Comparison of ENCODE assay signal across 22 mouse cellular contexts in genomic region chr10:122017743-122018142, GRCm38 (mm10). TPM values are rescaled to one million over a fixed set of nuclear protein-coding genes. Genes with fewer than 3 reads are reported as not detected.
DNase-seq lines count a peak whose midpoint lies in the region; ATAC-seq lines count a peak whose summit lies in the region.
"Had no signal": no experiment of that assay in that cellular context is flagged by ENCODE, and none has a peak within 500 bp of the region (broad histone marks: within the 10 kb centered on the region; RNA-seq: fewer than 3 reads in every experiment).

No protein-coding gene starts in this region.

- ATAC-seq in intestine, embryonic 14.5 days (replicated peaks; ENCODE audit: low FRiP score, low TSS enrichment, low read depth), result peak; percentile 51
- peak; percentile 81 for ATAC-seq in intestine, embryonic 15.5 days
- peak; percentile 60 for ATAC-seq in liver, embryonic 12.5 days
- ATAC-seq in stomach, embryonic 14.5 days (ENCODE audit: insufficient number of reproducible peaks, insufficient read depth, low FRiP score, low read depth), result peak; percentile 29; the same call in 1 of the 2 replicates
- no peak for ATAC-seq in midbrain, embryonic 14.5 days (ENCODE audit: low FRiP score, low TSS enrichment)

- H3K4me2 ChIP-seq in intestine, embryonic 14.5 days (ENCODE audit: low read length), result no peak overlapping the region; the same call in 1 of the 2 replicates
- 0 out of 2 replicates have a peak overlapping the region, but pooled peaks have one; percentile 31 for H3K4me2 ChIP-seq in intestine, embryonic 15.5 days (replicated peaks)
- peak overlapping the region; percentile 28; the same call in 1 of the 2 replicates for H3K4me2 ChIP-seq in liver, embryonic 12.5 days
- H3K4me2 ChIP-seq in stomach, embryonic 14.5 days (replicated peaks; ENCODE audit: low read depth, low read length), result no peak overlapping the region
- H3K4me2 ChIP-seq in midbrain, embryonic 14.5 days (ENCODE audit: low read length), result no peak overlapping the region
- H3K4me2 ChIP-seq: forebrain, embryonic 15.5 days; hindbrain, embryonic 12.5 days had no signal

- no peak overlapping the region for H3K27ac ChIP-seq in intestine, embryonic 14.5 days (ENCODE audit: low read depth)
- H3K27ac ChIP-seq in intestine, embryonic 15.5 days, result peak overlapping the region; percentile 2; the same call in 1 of the 2 replicates
- H3K27ac ChIP-seq in liver, embryonic 12.5 days, result no peak overlapping the region
- no peak overlapping the region; the same call in 1 of the 2 replicates for H3K27ac ChIP-seq in stomach, embryonic 14.5 days (ENCODE audit: low read length)
- no peak overlapping the region for H3K27ac ChIP-seq in midbrain, embryonic 14.5 days (replicated peaks; ENCODE audit: low read depth, low read length)
- H3K27ac ChIP-seq: embryonic facial prominence, embryonic 10.5 days; forebrain, embryonic 15.5 days; hindbrain, embryonic 12.5 days; kidney, postnatal 0 days; macrophage had no signal

- H3K4me3 ChIP-seq in intestine, embryonic 14.5 days (ENCODE audit: low read depth, low read length), result no peak overlapping the region
- no peak overlapping the region for H3K4me3 ChIP-seq in intestine, embryonic 15.5 days (replicated peaks)
- no peak overlapping the region for H3K4me3 ChIP-seq in liver, embryonic 12.5 days
- no peak overlapping the region for H3K4me3 ChIP-seq in stomach, embryonic 14.5 days (ENCODE audit: low read depth, low read length)
- no peak overlapping the region for H3K4me3 ChIP-seq in midbrain, embryonic 14.5 days (replicated peaks; ENCODE audit: low read depth, low read length)
- H3K4me3 ChIP-seq: embryonic facial prominence, embryonic 10.5 days; forebrain, embryonic 15.5 days; hindbrain, embryonic 12.5 days; midbrain, embryonic 10.5 days had no signal

- no peaks in the 10 kb centered on the region for H3K36me3 ChIP-seq in intestine, embryonic 14.5 days (ENCODE audit: control insufficient read depth, insufficient read depth, low read length)
- no peaks in the 10 kb centered on the region for H3K36me3 ChIP-seq in intestine, embryonic 15.5 days
- H3K36me3 ChIP-seq in liver, embryonic 12.5 days, result no peaks in the 10 kb centered on the region
- H3K36me3 ChIP-seq in stomach, embryonic 14.5 days (ENCODE audit: control insufficient read depth, insufficient read depth, low read length), result no peaks in the 10 kb centered on the region
- H3K36me3 ChIP-seq in midbrain, embryonic 14.5 days (ENCODE audit: control insufficient read depth, insufficient read depth, low read length), result no peaks in the 10 kb centered on the region
- H3K36me3 ChIP-seq: embryonic facial prominence, embryonic 10.5 days; forebrain, embryonic 15.5 days; hindbrain, embryonic 12.5 days had no signal

- no peaks in the 10 kb centered on the region for H3K9me3 ChIP-seq in intestine, embryonic 14.5 days (ENCODE audit: control insufficient read depth, low read length)
- no peaks in the 10 kb centered on the region for H3K9me3 ChIP-seq in intestine, embryonic 15.5 days
- H3K9me3 ChIP-seq in liver, embryonic 12.5 days (replicated peaks), result no peaks in the 10 kb centered on the region
- no peaks in the 10 kb centered on the region for H3K9me3 ChIP-seq in stomach, embryonic 14.5 days (ENCODE audit: control insufficient read depth, low read depth, low read length)
- H3K9me3 ChIP-seq in midbrain, embryonic 14.5 days (ENCODE audit: control insufficient read depth, low read length), result no peaks in the 10 kb centered on the region
- H3K9me3 ChIP-seq: embryonic facial prominence, embryonic 10.5 days; forebrain, embryonic 15.5 days; hindbrain, embryonic 12.5 days; midbrain, embryonic 10.5 days had no signal

- no peaks in the 10 kb centered on the region for H3K27me3 ChIP-seq in intestine, embryonic 14.5 days (replicated peaks; ENCODE audit: control insufficient read depth, insufficient read depth, low read length)
- no peaks in the 10 kb centered on the region for H3K27me3 ChIP-seq in intestine, embryonic 15.5 days (replicated peaks)
- no peaks in the 10 kb centered on the region for H3K27me3 ChIP-seq in liver, embryonic 12.5 days (replicated peaks)
- no peaks in the 10 kb centered on the region for H3K27me3 ChIP-seq in stomach, embryonic 14.5 days (ENCODE audit: control insufficient read depth, insufficient read depth, low read length)
- H3K27me3 ChIP-seq in midbrain, embryonic 14.5 days (ENCODE audit: control insufficient read depth, insufficient read depth, low read length), result no peaks in the 10 kb centered on the region
- H3K27me3 ChIP-seq: forebrain, embryonic 15.5 days; hindbrain, embryonic 12.5 days had no signal

- H3K4me1 ChIP-seq in intestine, embryonic 14.5 days (replicated peaks; ENCODE audit: control insufficient read depth, insufficient read depth, low read length), result peaks cover 23% of the 10 kb centered on the region
- peaks cover 29% of the 10 kb centered on the region for H3K4me1 ChIP-seq in intestine, embryonic 15.5 days (replicated peaks)
- peaks cover 22% of the 10 kb centered on the region for H3K4me1 ChIP-seq in liver, embryonic 12.5 days
- peaks cover 25% of the 10 kb centered on the region for H3K4me1 ChIP-seq in stomach, embryonic 14.5 days (ENCODE audit: control insufficient read depth, insufficient read depth, low read length)
- peaks cover 11% of the 10 kb centered on the region; the same call in 1 of the 2 replicates for H3K4me1 ChIP-seq in midbrain, embryonic 14.5 days (ENCODE audit: control insufficient read depth, insufficient read depth, low read length)

- WGBS in intestine, embryonic 14.5 days, result 68% methylated on average over 8 of the region's 8 CpGs
- 47% methylated on average over 8 of the region's 8 CpGs for WGBS in intestine, embryonic 15.5 days
- 77% methylated on average over 8 of the region's 8 CpGs for WGBS in liver, embryonic 12.5 days (ENCODE audit: insufficient replicate concordance)
- 65% methylated on average over 8 of the region's 8 CpGs for WGBS in stomach, embryonic 14.5 days
- 93% methylated on average over 8 of the region's 8 CpGs for WGBS in midbrain, embryonic 14.5 days

- no peak for DNase-seq in intestine, embryonic 14.5 days (ENCODE audit: low spot score)
- DNase-seq in urinary bladder, postnatal 25 days (ENCODE audit: low spot score), result no peak
- no peak for DNase-seq in midbrain, embryonic 14.5 days
- DNase-seq in gastrocnemius, postnatal 4 days (ENCODE audit: low spot score in 2 of 2), result no peak
- DNase-seq: adrenal gland, adult 8-10 months; cerebellum, adult 11-12 months; cerebellum, postnatal 10 days; kidney, adult 11 months; right cerebral cortex, postnatal 25 days; spleen, adult 18-20 months; thymus, adult 2 months; thymus, postnatal 4 days had no signal

- H3K9ac ChIP-seq in intestine, embryonic 14.5 days (ENCODE audit: low read length), result no peak overlapping the region
- H3K9ac ChIP-seq in intestine, embryonic 15.5 days, result no peak overlapping the region
- no peak overlapping the region for H3K9ac ChIP-seq in liver, embryonic 12.5 days
- H3K9ac ChIP-seq in stomach, embryonic 14.5 days (replicated peaks; ENCODE audit: low read depth, low read length), result no peak overlapping the region
- H3K9ac ChIP-seq in midbrain, embryonic 14.5 days (replicated peaks; ENCODE audit: low read length), result no peak overlapping the region
- H3K9ac ChIP-seq: forebrain, embryonic 15.5 days; hindbrain, embryonic 12.5 days had no signal

RNA-seq across cellular contexts. Expression of gene Srgap1, which starts 29.4 kb away (rescaled TPM):
- polyA plus RNA-seq in intestine, embryonic 14.5 days (2014; fragmentation: Nextera tagmentation; extraction: Ambion mirVana), result 8.4 and 8.7 TPM in 2 replicates
- 7.4 and 7.7 TPM in 2 replicates for polyA plus RNA-seq in intestine, embryonic 15.5 days (2015; fragmentation: Nextera tagmentation; extraction: Ambion mirVana)
- polyA plus RNA-seq in liver, embryonic 12.5 days (2016; fragmentation: Nextera tagmentation; extraction: Ambion mirVana), result 2.3 and 2.7 TPM in 2 replicates
- polyA plus RNA-seq in stomach, embryonic 14.5 days (2014; fragmentation: Nextera tagmentation; extraction: Ambion mirVana), result 15.5 and 15.6 TPM in 2 replicates
- polyA plus RNA-seq in midbrain, embryonic 14.5 days (2014; fragmentation: Nextera tagmentation; extraction: Ambion mirVana), result 40.8 and 46.9 TPM in 2 replicates
- total RNA-seq in gastrocnemius, postnatal 4 days (2021), result 10 to 100 TPM; 13.3 to 14.1 TPM
- total RNA-seq: MEL had no signal

Comparison
In these comparisons a context has a peak if more than half of its experiments do, and no peak if none do; other contexts are left out.
1. H3K4me2 ChIP-seq: peak in intestine, embryonic 15.5 days (single experiment) and liver, embryonic 12.5 days (single experiment); none in intestine, embryonic 14.5 days (single experiment), stomach, embryonic 14.5 days (single experiment) and midbrain, embryonic 14.5 days (single experiment).